Mouse (Mus musculus) thymus, adult 2 months (tissue): Measurements from ENCODE around the gene Tbc1d15. TPM values are rescaled to one million over a fixed set of nuclear protein-coding genes. Genes with fewer than 3 reads are reported as not detected.
"Not testable (repeated sequence)": the region's sequence is repeated elsewhere in the genome, so short reads cannot be mapped to it uniquely, and the experiment has no call there.

Experiments
- DNase-seq: peaks from one replicate; pipeline ENCODE4 v3.0.0; 2021
- H3K27ac ChIP-seq: fragments of 200-500 bp; 2 replicates; pipeline ENCODE4 v1.5.1; 2012; ENCODE audit warnings: low read length, control low read depth; ENCODE audit not compliant: control insufficient read depth, insufficient read depth
- H3K27me3 ChIP-seq: fragments of 200-500 bp; 2 replicates; pipeline ENCODE4 v1.6.1; 2012; ENCODE audit warnings: mild to moderate bottlenecking, low read length, moderate library complexity, mixed read lengths; ENCODE audit not compliant: control insufficient read depth, insufficient read depth
- H3K36me3 ChIP-seq: fragments of 200-500 bp; 2 replicates; pipeline ENCODE4 v1.6.1; 2012; ENCODE audit warnings: mild to moderate bottlenecking, low read length, moderate library complexity; ENCODE audit not compliant: control insufficient read depth, insufficient read depth
- H3K4me1 ChIP-seq: fragments of 200-500 bp; replicated peaks from 2 replicates; pipeline ENCODE4 v1.6.1; 2012; ENCODE audit warnings: low read length; ENCODE audit not compliant: control insufficient read depth, insufficient read depth
- H3K4me3 ChIP-seq: fragments of 200-500 bp; 2 replicates; pipeline ENCODE4 v1.5.1; 2012; ENCODE audit warnings: mild to moderate bottlenecking, low read length, control low read depth, moderate library complexity; ENCODE audit not compliant: control insufficient read depth, insufficient read depth
- CTCF ChIP-seq: fragments of 200-500 bp; IDR thresholded peaks from 2 replicates; pipeline ENCODE4 v1.5.1; 2012; ENCODE audit warnings: mild to moderate bottlenecking, control low read depth, low read length, moderate library complexity, borderline replicate concordance; ENCODE audit not compliant: control insufficient read depth, poor library complexity, insufficient read depth; ENCODE audit errors: extremely low read depth
- POLR2A ChIP-seq: fragments of 200-500 bp; IDR thresholded peaks from 2 replicates; pipeline ENCODE4 v1.6.1; 2012; ENCODE audit warnings: mild to moderate bottlenecking, low read length, control low read depth, moderate library complexity; ENCODE audit not compliant: control insufficient read depth, poor library complexity, insufficient read depth; ENCODE audit errors: extremely low read depth
- WGBS: fragments of 180-500 bp; shearing (Covaris S2); methylation state at CpG from one replicate; pipeline ENCODE4 v1.1.7; 2018; 5-methylcytosine and 5-hydroxymethylcytosine counted together
- polyA plus RNA-seq: library from polyadenylated mRNA; depleted of rRNA; stranded (reverse); fragments of >200 nt; gene quantifications from 2 replicates; pipeline ENCODE4 v1.2.3, GENCODE M21; 2012

The Tbc1d15 gene
- polyA plus RNA-seq, 1 experiment: 8.7 TPM

GRCm38 (mm10) chr10:115212916-115213580, 38.2 kb downstream of the Tbc1d15 start:
- TF ChIP-seq POLR2A: no peak
- TF ChIP-seq CTCF: no peak
- Histone ChIP-seq H3K27ac (no peak overlapping the region), H3K27me3 (no peaks in the 10 kb centered on the region), H3K36me3 (peaks cover 45% of the 10 kb centered on the region), H3K4me3 (no peak overlapping the region), H3K4me1 (no peaks in the 10 kb centered on the region)
- WGBS: 98% methylated on average over 11 of the region's 11 CpGs
- DNase-seq: no peak

GRCm38 (mm10) chr10:115205825-115206224, 45.4 kb downstream of the Tbc1d15 start:
- H3K4me3 ChIP-seq: no peak overlapping the region
- DNase-seq: no peak
- H3K27me3 ChIP-seq: no peaks in the 10 kb centered on the region
- no peak overlapping the region for H3K27ac ChIP-seq
- no peaks in the 10 kb centered on the region for H3K4me1 ChIP-seq
- peaks cover 20% of the 10 kb centered on the region for H3K36me3 ChIP-seq
- WGBS: 94% methylated on average over 3 of the region's 3 CpGs
- TF ChIP-seq CTCF: no peak
- no peak for TF ChIP-seq POLR2A

DNA sequence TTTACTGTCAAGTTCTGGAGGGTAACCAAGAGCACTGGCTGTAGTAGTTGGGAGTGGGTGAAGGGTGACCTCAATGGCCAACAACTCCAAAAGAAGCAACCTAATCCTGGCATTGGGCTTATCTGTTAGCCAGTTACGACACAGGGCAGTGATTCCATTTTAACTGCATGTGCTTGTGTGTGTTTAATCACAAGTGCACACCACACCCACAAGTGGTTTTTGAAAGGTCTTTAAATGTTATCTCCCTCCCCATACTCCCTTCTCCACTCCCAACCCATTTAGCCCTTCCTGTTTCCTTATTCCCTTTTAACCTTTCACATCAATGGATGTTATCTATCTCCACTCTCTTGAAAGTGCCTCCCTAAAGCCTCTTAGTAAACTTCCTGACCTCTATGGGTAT, 46.0 kb downstream of the Tbc1d15 start:
- TF ChIP-seq POLR2A (no peak), CTCF (no peak)
- peaks cover 20% of the 10 kb centered on the region for H3K36me3 ChIP-seq
- H3K4me1 ChIP-seq: no peaks in the 10 kb centered on the region
- no peak overlapping the region for H3K4me3 ChIP-seq
- DNase-seq: no peak
- no peak overlapping the region for H3K27ac ChIP-seq
- WGBS: 94% methylated on average over 1 of the region's 1 CpGs
- no peaks in the 10 kb centered on the region for H3K27me3 ChIP-seq

DNA sequence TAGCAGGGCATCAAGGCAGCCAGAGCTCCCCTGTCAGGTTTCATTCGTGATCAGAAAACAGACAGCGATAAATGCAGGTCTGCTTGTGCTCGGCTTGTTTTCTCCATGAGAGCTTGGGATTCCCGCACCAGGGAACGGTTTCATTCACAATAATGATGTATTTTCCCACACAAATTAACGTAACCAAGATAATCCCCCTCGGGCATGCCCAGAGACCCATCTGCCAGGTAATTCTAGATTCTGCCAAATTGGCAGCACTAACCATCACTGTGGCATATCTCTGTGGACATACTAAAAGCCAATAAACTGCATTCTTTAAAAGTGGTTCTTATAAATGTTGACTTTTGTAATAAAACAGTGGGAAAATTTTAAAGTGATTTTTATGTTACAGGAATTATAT, 60.1 kb downstream of the Tbc1d15 start:
- H3K36me3 ChIP-seq: no peaks in the 10 kb centered on the region
- no peak overlapping the region for H3K27ac ChIP-seq
- no peak overlapping the region for H3K4me3 ChIP-seq
- H3K4me1 ChIP-seq: no peaks in the 10 kb centered on the region
- TF ChIP-seq POLR2A (no peak), CTCF (no peak)
- WGBS: 95% methylated on average over 7 of the region's 7 CpGs
- DNase-seq: no peak
- no peaks in the 10 kb centered on the region for H3K27me3 ChIP-seq

DNA sequence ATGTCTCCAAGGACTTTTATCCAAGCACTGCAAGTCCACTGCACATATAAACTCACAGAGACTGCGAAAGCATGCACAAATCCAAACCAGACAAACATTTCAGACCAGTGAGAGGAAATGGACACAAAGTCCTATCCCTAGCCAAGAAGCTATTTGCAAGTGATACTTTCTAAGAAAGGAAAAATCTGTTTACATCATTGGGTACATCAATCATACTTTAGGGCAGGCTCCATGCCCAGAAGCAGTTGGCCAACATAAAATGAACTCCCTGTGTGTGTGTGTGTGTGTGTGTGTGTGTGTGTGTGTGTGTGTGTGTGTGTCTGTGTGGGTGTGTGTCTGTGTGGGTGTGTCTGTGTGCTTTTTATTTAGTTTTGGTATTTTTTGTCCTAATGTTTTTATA, 63.9 kb downstream of the Tbc1d15 start:
- Histone ChIP-seq H3K4me1 (no peaks in the 10 kb centered on the region), H3K27ac (no peak overlapping the region), H3K36me3 (no peaks in the 10 kb centered on the region), H3K27me3 (no peaks in the 10 kb centered on the region), H3K4me3 (no peak overlapping the region)
- no peak for DNase-seq
- WGBS: 95% methylated on average over 1 of the region's 1 CpGs
- TF ChIP-seq CTCF: no peak
- no peak for TF ChIP-seq POLR2A

DNA sequence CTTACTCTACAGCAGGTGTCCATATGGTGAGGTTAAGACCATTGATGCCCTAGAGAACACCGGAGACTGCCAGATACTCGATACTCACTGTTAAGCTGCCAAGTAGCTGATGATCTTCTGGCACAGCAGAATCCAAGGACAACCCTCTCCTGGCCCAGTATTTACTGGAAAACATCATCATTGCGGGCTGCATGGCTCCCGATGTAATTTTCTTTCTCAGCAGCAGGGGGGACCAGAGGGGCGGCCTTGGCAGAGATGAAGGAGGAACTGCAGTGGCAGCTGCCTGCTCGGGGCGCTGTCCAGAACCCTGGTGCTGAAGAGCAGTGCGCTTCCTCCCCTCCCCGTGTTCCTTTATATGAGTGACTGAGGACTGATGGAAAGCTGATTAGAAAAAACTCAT, 66.6 kb downstream of the Tbc1d15 start, which contains the start of gene Tph2:
Tph2 (minus strand) TSS at position 326 of the 400 bp plus-strand sequence.
- Histone ChIP-seq H3K27me3 (no peaks in the 10 kb centered on the region), H3K36me3 (no peaks in the 10 kb centered on the region), H3K27ac (no peak within 1 kb of the TSS), H3K4me1 (no peaks in the 10 kb centered on the region), H3K4me3 (no peak within 1 kb of the TSS)
- TF ChIP-seq CTCF: peak; percentile 55; the same call in 1 of the 2 replicates
- no peak for TF ChIP-seq POLR2A
- 8% methylated on average over 9 of the region's 9 CpGs for WGBS
- DNase-seq: peak; percentile 71

DNA sequence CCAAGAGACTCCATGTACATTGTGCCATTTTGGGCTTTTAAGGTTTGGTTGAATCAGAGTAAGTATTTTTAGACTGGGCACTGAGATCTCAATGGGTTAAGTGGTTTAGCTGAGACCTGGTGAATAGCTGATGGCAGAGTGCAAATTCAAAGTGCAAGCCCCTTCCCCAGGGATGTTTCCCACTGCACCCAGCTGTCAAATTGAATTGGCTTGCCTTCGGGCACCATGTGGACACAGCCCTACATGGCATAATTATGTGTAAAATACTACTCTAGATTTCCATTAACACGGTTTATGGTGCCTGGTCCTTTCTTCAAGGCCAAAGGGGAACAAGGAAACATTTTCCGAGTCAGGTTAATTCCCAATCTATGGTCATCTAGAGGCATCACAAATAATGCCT, 70.2 kb downstream of the Tbc1d15 start:
- no peak overlapping the region for H3K27ac ChIP-seq
- no peaks in the 10 kb centered on the region for H3K36me3 ChIP-seq
- H3K4me3 ChIP-seq: no peak overlapping the region
- H3K4me1 ChIP-seq: no peaks in the 10 kb centered on the region
- TF ChIP-seq CTCF: no peak
- no peak for TF ChIP-seq POLR2A
- no peaks in the 10 kb centered on the region for H3K27me3 ChIP-seq
- no peak for DNase-seq
- WGBS: 79% methylated on average over 3 of the region's 3 CpGs

- H3K4me3 ChIP-seq, H3K27ac ChIP-seq, H3K27me3 ChIP-seq, DNase-seq, H3K4me1 ChIP-seq, H3K36me3 ChIP-seq: not testable (repeated sequence)
- WGBS: 71% methylated on average over 6 of the region's 6 CpGs
Measured at GRCm38 (mm10) chr10:115178019-115178418, 73.2 kb downstream of the Tbc1d15 start.
